Mouse (Mus musculus): Measurements from ENCODE around the gene Cntf.

The Cntf gene

GRCm38 (mm10) chr19:12765308-12765707, at the start of gene Cntf:
Cntf (minus strand) TSS chr19:12765632.
- no peak for DNase-seq (ENCODE audit: low read depth, low spot score)

GRCm38 (mm10) chr19:12813883-12814282, 48.5 kb upstream of the Cntf start:
- DNase-seq (ENCODE audit: low read depth, low spot score), result no peak

- DNase-seq (ENCODE audit: low read depth, low spot score), result no peak
Measured at GRCm38 (mm10) chr19:12812644-12813364, 47.4 kb upstream of the Cntf start.

DNA sequence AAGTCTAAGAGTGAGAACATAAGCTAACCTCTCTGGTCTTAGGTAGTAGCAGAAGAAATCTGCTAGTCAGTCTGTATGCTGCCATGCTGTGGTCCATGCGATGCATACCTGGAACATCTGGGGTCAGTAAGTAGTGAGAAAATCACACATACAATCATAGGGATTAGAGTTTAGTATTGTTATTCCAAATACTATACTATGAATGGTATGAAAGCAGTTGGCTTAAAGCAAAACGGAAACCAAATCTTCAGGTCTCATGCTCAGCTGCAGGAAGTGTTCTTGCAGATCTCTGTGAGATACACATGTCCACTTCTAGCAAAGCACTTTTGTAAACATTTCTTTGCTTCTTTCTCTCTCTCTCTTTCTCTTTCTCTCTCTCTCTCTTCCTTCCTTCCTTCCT, 40.8 kb upstream of the Cntf start:
- DNase-seq (ENCODE audit: low read depth, low spot score), result no peak

DNA sequence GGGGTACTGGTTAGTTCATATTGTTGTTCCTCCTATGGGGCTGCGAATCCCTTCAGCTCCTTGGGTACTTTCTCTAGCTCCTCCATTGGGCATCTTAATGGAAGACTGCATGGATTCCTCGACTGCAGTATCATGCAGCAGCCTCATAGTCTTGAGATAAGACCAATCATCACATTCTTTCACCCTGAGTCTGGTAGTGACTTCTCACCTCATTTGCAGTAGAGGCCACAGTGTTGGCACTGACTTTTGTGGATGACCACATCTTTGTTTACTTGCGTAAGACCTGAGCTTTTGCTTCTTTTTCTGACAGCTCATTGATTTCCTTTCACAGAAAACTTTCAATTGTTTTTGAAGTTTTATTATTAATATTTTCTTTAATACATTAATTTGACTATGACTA, 40.3 kb upstream of the Cntf start:
- no peak for DNase-seq (ENCODE audit: low read depth, low spot score)

DNA sequence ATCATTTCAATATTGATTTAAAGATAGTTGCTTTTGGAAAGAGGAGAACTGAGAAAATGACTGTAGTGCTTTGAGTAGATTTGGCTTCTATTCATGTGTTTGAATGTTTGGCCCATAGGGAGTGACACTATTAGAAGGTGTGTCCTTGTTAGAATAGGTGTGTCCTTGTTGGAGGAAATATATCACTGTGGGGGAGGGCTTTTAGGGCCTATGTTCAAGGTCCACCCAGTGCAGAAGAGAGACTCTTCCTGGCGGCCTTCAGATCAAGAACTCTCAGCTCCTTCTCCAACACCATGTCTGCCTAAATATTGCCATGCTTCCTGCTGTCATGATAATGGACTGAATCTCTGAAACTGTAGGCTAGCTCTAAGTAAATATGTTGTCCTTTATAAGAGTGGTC, 38.8 kb upstream of the Cntf start:
- no peak for DNase-seq (ENCODE audit: low read depth, low spot score)

GRCm38 (mm10) chr19:12802830-12803229, 37.4 kb upstream of the Cntf start:
- DNase-seq (ENCODE audit: low read depth, low spot score), result no peak

GRCm38 (mm10) chr19:12801046-12801445, 35.6 kb upstream of the Cntf start:
- no peak for DNase-seq (ENCODE audit: low read depth, low spot score)

DNA sequence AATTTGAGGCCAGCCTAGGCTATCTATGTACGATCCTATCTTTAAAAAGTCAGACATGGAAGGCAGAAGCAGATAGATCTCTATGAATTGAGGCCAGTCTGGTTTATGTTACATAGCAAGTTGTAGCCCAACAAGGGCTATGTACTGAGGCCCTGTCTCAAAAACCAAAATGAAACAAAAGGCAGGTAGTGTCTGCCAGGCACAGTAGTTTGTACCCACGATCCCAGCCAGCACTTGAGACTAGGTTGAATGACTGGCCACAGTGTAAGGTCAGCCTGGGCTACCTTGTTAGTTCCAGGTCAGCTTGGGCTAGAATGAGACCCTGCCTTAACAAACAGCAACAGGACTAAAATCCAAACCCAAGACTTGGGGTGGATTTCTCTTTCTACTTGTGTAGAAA, 35.2 kb upstream of the Cntf start:
- no peak for DNase-seq (ENCODE audit: low read depth, low spot score)

DNA sequence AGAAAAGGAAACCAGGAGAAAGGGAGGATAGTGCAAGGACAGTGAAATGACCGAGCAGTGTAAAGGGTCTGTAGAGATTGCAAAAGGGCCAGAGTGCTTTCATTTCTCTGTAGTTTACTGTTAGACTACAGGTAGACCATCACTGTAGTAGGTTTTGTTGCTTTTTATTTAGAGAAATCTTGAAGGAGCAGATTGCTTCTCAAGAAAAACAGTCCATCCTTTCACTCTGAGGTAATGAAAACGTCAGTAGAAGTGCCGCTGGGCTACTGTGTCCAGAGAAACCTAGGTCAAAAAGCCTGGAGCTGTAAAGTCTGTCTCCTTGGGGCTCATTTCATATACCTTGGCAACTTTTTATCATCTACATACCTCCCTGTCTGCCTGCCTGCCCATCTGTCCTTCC, 33.6 kb upstream of the Cntf start:
- no peak for DNase-seq (ENCODE audit: low read depth, low spot score)

- no peak for DNase-seq (ENCODE audit: low read depth, low spot score)
Measured at GRCm38 (mm10) chr19:12798404-12798803, 33.0 kb upstream of the Cntf start.

DNA sequence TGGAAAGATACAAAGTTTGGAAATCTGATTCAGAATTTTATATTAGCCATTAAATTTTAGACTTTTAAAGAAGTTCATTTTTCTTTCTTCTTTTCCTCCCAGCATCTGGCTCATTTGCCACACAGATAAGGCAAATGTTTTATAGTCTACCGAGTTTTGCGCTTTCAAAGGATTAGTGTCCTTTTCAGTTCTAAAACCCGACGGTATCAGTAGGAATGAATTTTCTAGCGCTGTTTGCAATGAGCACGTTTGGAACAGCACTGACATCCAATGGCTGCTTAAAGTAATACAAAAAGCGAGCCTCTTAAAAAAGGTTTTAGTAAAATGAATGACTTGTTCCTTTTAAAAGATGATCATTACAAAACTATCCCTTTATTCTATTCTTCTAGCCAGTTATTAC, 31.6 kb upstream of the Cntf start:
- peak; percentile 36 for DNase-seq (ENCODE audit: low read depth, low spot score)

DNA sequence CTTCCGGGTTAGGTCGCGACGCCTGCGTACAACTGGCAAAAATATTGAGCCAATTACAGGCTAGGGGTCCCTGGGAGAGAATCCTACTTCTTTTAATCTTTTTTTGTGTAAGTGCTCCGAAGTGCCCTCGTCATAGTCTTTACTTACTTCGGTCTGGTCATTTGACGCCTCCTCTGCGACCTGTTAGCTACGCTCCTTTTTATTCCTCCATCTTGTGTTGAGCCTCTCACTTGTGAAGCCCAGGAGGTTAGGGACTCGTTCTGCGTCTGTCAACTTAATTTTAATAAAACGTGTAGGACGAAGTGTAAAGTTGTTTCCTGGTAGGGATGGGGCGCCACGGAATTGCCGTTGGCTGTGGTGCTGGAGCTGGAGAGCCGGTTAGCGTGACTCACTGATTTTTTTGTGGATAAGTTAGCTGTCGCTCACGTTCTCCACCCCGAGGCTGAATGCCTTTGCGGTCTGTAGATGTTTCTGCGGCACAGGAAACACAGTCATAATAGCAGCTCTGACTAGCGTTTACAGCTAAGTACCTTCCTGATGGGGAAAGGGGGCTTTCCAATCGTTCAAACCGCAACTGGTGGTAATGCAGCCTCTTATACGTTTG, 31.0 kb upstream of the Cntf start:
- DNase-seq (ENCODE audit: low read depth, low spot score), result peak; percentile 71

DNA sequence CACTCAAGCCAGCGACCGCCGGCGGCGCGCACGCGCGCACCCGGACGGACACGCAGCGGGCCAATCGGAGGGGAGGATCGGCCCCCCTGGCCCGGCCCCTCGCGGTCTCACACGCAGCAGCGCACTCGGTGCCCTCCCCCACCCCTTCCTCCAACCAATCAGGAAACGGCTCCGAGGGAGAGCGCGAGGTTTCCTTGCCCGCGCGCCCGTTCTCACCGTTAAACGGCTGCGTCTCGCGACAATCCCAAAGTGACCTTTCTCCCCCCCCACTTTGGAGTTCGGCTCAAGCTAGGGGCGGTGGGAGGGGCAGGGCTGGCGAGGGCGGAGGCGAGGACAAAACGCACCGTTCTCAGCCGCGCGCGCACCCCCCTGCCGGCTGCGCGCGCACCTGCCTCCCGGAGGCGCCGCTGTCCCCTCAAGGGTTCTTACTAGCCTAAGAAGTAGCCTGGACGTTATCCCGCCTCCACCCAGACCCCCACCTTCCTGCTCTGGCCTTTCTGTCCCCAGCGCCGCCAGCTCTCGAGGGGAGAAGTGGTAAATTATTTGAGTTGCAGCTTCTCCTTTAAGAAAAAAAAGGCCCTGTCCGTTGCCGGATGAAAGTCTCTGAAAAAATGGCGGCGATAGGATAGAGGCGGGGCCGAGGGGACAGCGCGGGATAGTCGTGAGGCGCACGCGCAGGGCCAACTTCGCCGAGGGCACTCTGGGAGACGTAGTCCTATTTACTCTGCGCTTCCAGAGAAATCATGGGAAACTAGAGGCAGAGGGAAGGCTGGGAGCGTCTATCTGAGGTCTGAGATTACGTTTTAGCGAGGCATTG, 30.3 kb upstream of the Cntf start, which contains the start of the genes Zfp91 and Lpxn:
Gene Zfp91 (minus strand): TSS at position 616 of the 817 bp plus-strand sequence.
Gene Lpxn (plus strand): TSS at position 683 of the 817 bp plus-strand sequence.
- DNase-seq (ENCODE audit: low read depth, low spot score), result peak; percentile 92

GRCm38 (mm10) chr19:12795110-12795509, 29.7 kb upstream of the Cntf start:
- DNase-seq (ENCODE audit: low read depth, low spot score), result no peak

- peak; percentile 75 for DNase-seq (ENCODE audit: low read depth, low spot score)
Measured at GRCm38 (mm10) chr19:12794056-12795044, 28.9 kb upstream of the Cntf start.

- DNase-seq (ENCODE audit: low read depth, low spot score), result no peak
Measured at GRCm38 (mm10) chr19:12792374-12792773, 26.9 kb upstream of the Cntf start.

GRCm38 (mm10) chr19:12787721-12788120, 22.3 kb upstream of the Cntf start:
- no peak for DNase-seq (ENCODE audit: low read depth, low spot score)

DNA sequence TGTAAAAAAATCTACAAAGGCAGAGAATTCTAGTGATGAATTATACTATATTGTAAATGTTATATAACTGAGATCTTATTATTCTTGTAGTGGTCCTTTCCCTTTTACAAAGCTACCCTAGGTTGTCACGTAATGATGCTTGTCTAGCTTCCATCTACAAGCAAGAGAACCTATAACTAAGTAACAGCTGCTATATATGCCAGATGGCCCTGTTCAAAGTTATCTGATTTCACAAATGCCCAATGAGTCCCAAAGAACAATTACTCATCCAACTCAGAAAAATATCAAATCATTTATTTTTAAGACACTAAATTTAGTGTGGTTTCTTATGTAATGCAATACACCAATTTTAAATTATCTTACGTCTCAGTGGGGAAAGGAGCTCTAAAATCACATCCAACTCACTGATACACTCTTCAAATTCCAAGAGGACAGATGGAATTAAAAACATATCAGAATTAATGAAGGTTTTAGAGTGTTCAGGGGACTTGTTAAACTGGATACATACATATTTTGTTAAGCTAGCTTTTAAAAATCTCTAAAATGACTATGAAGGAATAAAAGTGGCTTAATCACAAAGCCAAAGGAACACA, 21.5 kb upstream of the Cntf start:
- no peak for DNase-seq (ENCODE audit: low read depth, low spot score)

DNA sequence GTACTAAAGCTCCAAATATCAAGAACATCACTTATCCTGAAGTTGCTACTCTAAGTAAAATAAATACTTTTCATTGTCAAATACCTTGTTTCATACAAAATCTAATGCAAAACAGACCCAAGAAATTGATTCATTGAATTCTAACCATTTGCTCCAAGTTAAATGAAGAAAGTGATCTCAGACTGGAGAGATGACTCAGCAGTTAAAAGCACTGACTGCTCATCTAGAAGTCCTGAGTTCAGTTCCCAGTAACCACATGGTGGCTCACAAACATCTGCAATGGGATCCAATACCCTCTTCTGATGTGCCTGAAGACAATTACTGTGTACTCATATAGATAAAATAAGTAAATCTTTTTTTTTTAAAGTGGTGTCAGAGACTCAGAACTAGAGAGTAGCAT, 15.0 kb upstream of the Cntf start:
- DNase-seq (ENCODE audit: low read depth, low spot score), result no peak

DNA sequence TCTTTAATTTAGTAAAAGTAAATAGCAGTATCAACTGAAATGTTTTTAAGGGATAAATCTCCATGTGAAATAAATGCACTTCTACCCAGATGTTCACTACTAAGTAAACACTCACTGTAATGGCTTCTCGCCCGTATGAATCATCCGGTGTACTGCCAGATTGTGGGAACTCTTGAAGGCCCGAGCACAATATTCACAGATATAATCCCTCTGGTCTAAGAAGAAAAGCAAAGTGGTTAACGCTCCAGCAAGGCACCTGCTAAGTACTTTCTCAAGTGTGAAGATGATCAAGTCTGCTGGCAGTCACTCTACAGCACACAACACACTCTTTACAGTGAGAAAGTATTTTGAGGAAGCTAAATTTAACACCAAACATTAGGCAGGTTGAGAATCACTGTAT, 5.5 kb upstream of the Cntf start:
- no peak for DNase-seq (ENCODE audit: low read depth, low spot score)
